Mouse (Mus musculus) midbrain, embryonic 13.5 days (tissue): ENCODE measurements at regions not wholly inside any gene's neighbourhood (a gene's known extent, or its start where the extent isn't known, plus 50 kb on each side); places are given as distances from the start of the nearest gene placed in this dataset.

ENCODE experiments used
- ATAC-seq: fragments of 200-750 bp; cut with Nextera tagmentation; 2 replicates; pipeline ENCODE4 v1.8.0; 2017; ENCODE audit warnings: mild to moderate bottlenecking, moderate TSS enrichment, moderate library complexity
- H3K27ac ChIP-seq: fragments of 300-500 bp; sonication (generic); 2 replicates; pipeline ENCODE4 v1.5.1; 2015; ENCODE audit warnings: inconsistent platforms, mild to moderate bottlenecking, moderate library complexity
- H3K27me3 ChIP-seq: fragments of 300-500 bp; sonication (generic); 2 replicates; pipeline ENCODE4 v1.6.1; 2015; ENCODE audit warnings: mild to moderate bottlenecking, inconsistent platforms
- H3K36me3 ChIP-seq: fragments of 300-500 bp; sonication (generic); 2 replicates; pipeline ENCODE4 v1.6.1; 2015; ENCODE audit warnings: mild to moderate bottlenecking, inconsistent platforms
- H3K4me1 ChIP-seq: fragments of 300-500 bp; sonication (generic); replicated peaks from 2 replicates; pipeline ENCODE4 v1.6.1; 2015; ENCODE audit warnings: inconsistent platforms
- H3K4me2 ChIP-seq: fragments of 300-500 bp; sonication (generic); replicated peaks from 2 replicates; pipeline ENCODE4 v1.6.1; 2015; ENCODE audit warnings: moderate library complexity, mild to moderate bottlenecking, inconsistent platforms
- H3K4me3 ChIP-seq: fragments of 300-500 bp; sonication (generic); replicated peaks from 2 replicates; pipeline ENCODE4 v1.5.1; 2015; ENCODE audit warnings: mild to moderate bottlenecking, inconsistent platforms
- H3K9ac ChIP-seq: fragments of 300-500 bp; sonication (generic); replicated peaks from 2 replicates; pipeline ENCODE4 v1.6.1; 2015; ENCODE audit warnings: mild to moderate bottlenecking, inconsistent platforms
- H3K9me3 ChIP-seq: fragments of 300-500 bp; sonication (generic); 2 replicates; pipeline ENCODE4 v1.6.1; 2016; ENCODE audit warnings: mild to moderate bottlenecking, inconsistent platforms
- WGBS: fragments of 180-500 bp; shearing (Covaris S2); methylation state at CpG from one replicate; pipeline ENCODE4 v1.1.7; 2015; 5-methylcytosine and 5-hydroxymethylcytosine counted together

- Histone ChIP-seq H3K9ac (no peak overlapping the region), H3K4me2 (no peak overlapping the region), H3K4me3 (no peak overlapping the region), H3K9me3 (no peaks in the 10 kb centered on the region), H3K4me1 (peaks cover 13% of the 10 kb centered on the region), H3K27me3 (no peaks in the 10 kb centered on the region), H3K36me3 (no peaks in the 10 kb centered on the region), H3K27ac (no peak overlapping the region)
- ATAC-seq = no peak
- WGBS = 81% methylated on average over 17 of the region's 17 CpGs
Measured at GRCm38 (mm10) chr10:21789847-21790530, 92.0 kb upstream of the Sgk1 start.

- Histone ChIP-seq H3K9me3 (no peaks in the 10 kb centered on the region), H3K4me2 (no peak overlapping the region), H3K4me1 (peaks cover 11% of the 10 kb centered on the region), H3K27ac (no peak overlapping the region), H3K36me3 (no peaks in the 10 kb centered on the region), H3K4me3 (no peak overlapping the region), H3K9ac (no peak overlapping the region), H3K27me3 (no peaks in the 10 kb centered on the region)
- 94% methylated on average over 3 of the region's 3 CpGs for WGBS
- ATAC-seq = no peak
Measured at GRCm38 (mm10) chr10:21790991-21791390, 91.0 kb upstream of the Sgk1 start.

GRCm38 (mm10) chr10:21792431-21792830 is 89.6 kb upstream of the Sgk1 start:
- H3K27me3 ChIP-seq = no peaks in the 10 kb centered on the region
- H3K36me3 ChIP-seq = no peaks in the 10 kb centered on the region
- peak; percentile 28; the same call in 1 of the 2 replicates for ATAC-seq
- H3K4me2 ChIP-seq = no peak overlapping the region
- H3K27ac ChIP-seq = no peak overlapping the region
- H3K4me1 ChIP-seq = peaks cover 11% of the 10 kb centered on the region
- H3K4me3 ChIP-seq = no peak overlapping the region
- no peaks in the 10 kb centered on the region for H3K9me3 ChIP-seq
- WGBS = 36% methylated on average over 10 of the region's 10 CpGs
- no peak overlapping the region for H3K9ac ChIP-seq

- Histone ChIP-seq H3K4me2 (no peak overlapping the region), H3K27ac (no peak overlapping the region), H3K9ac (no peak overlapping the region), H3K9me3 (no peaks in the 10 kb centered on the region), H3K36me3 (no peaks in the 10 kb centered on the region), H3K4me1 (peaks cover 11% of the 10 kb centered on the region), H3K27me3 (no peaks in the 10 kb centered on the region), H3K4me3 (no peak overlapping the region)
- 84% methylated on average over 11 of the region's 11 CpGs for WGBS
- ATAC-seq = no peak
Measured at GRCm38 (mm10) chr10:21793641-21794040, 88.3 kb upstream of the Sgk1 start.

- WGBS = 91% methylated on average over 4 of the region's 4 CpGs
- Histone ChIP-seq H3K4me3 (no peak overlapping the region), H3K4me2 (no peak overlapping the region), H3K36me3 (no peaks in the 10 kb centered on the region), H3K27ac (no peak overlapping the region), H3K4me1 (peaks cover 8% of the 10 kb centered on the region), H3K9ac (no peak overlapping the region), H3K27me3 (no peaks in the 10 kb centered on the region), H3K9me3 (no peaks in the 10 kb centered on the region)
- ATAC-seq = no peak
Measured at GRCm38 (mm10) chr10:21796386-21796785, 85.6 kb upstream of the Sgk1 start.

GRCm38 (mm10) chr10:21798103-21798502 is 83.9 kb upstream of the Sgk1 start:
- H3K9me3 ChIP-seq = no peaks in the 10 kb centered on the region
- H3K4me1 ChIP-seq = no peaks in the 10 kb centered on the region

GRCm38 (mm10) chr10:21801556-21801955 is 80.4 kb upstream of the Sgk1 start:
- Histone ChIP-seq H3K27me3 (no peaks in the 10 kb centered on the region), H3K4me1 (no peaks in the 10 kb centered on the region), H3K36me3 (no peaks in the 10 kb centered on the region), H3K4me3 (no peak overlapping the region), H3K27ac (no peak overlapping the region), H3K4me2 (no peak overlapping the region), H3K9me3 (no peaks in the 10 kb centered on the region), H3K9ac (no peak overlapping the region)
- ATAC-seq = no peak
- WGBS = 84% methylated on average over 5 of the region's 5 CpGs

More at GRCm38 (mm10) chr10:21798103-21798502, 83.9 kb upstream of the Sgk1 start:
- H3K9ac ChIP-seq = no peak overlapping the region
- H3K4me2 ChIP-seq = no peak overlapping the region
- ATAC-seq = no peak
- no peaks in the 10 kb centered on the region for H3K36me3 ChIP-seq
- no peak overlapping the region for H3K27ac ChIP-seq
- WGBS = 84% methylated on average over 6 of the region's 6 CpGs
- no peak overlapping the region for H3K4me3 ChIP-seq
- no peaks in the 10 kb centered on the region for H3K27me3 ChIP-seq

- H3K9me3 ChIP-seq = no peaks in the 10 kb centered on the region
- no peak overlapping the region for H3K4me3 ChIP-seq
- H3K27me3 ChIP-seq = no peaks in the 10 kb centered on the region
- ATAC-seq = no peak
- no peaks in the 10 kb centered on the region for H3K36me3 ChIP-seq
- no peaks in the 10 kb centered on the region for H3K4me1 ChIP-seq
- H3K4me2 ChIP-seq = no peak overlapping the region
- H3K9ac ChIP-seq = no peak overlapping the region
- H3K27ac ChIP-seq = no peak overlapping the region
Measured at GRCm38 (mm10) chr10:21803184-21803583, 78.8 kb upstream of the Sgk1 start.

GRCm38 (mm10) chr10:21804761-21805160 is 77.2 kb upstream of the Sgk1 start:
- ATAC-seq = no peak
- 89% methylated on average over 2 of the region's 2 CpGs for WGBS
- no peak overlapping the region for H3K4me3 ChIP-seq
- no peak overlapping the region for H3K4me2 ChIP-seq
- H3K27ac ChIP-seq = no peak overlapping the region
- no peaks in the 10 kb centered on the region for H3K27me3 ChIP-seq
- H3K9ac ChIP-seq = no peak overlapping the region
- H3K4me1 ChIP-seq = no peaks in the 10 kb centered on the region
- no peaks in the 10 kb centered on the region for H3K36me3 ChIP-seq
- no peaks in the 10 kb centered on the region for H3K9me3 ChIP-seq

- WGBS = 52% methylated on average over 6 of the region's 6 CpGs
- no peaks in the 10 kb centered on the region for H3K9me3 ChIP-seq
- H3K27ac ChIP-seq = no peak overlapping the region
- no peak overlapping the region for H3K4me3 ChIP-seq
- no peaks in the 10 kb centered on the region for H3K4me1 ChIP-seq
- H3K9ac ChIP-seq = no peak overlapping the region
- H3K27me3 ChIP-seq = no peaks in the 10 kb centered on the region
- ATAC-seq = no peak
- H3K36me3 ChIP-seq = no peaks in the 10 kb centered on the region
- H3K4me2 ChIP-seq = no peak overlapping the region
Measured at GRCm38 (mm10) chr10:21805606-21806005, 76.4 kb upstream of the Sgk1 start.

- ATAC-seq = no peak
- Histone ChIP-seq H3K36me3 (no peaks in the 10 kb centered on the region), H3K9me3 (no peaks in the 10 kb centered on the region), H3K4me3 (no peak overlapping the region), H3K4me2 (no peak overlapping the region), H3K27ac (no peak overlapping the region), H3K4me1 (no peaks in the 10 kb centered on the region), H3K9ac (no peak overlapping the region), H3K27me3 (no peaks in the 10 kb centered on the region)
- 90% methylated on average over 4 of the region's 4 CpGs for WGBS
Measured at GRCm38 (mm10) chr10:21806716-21807115, 75.3 kb upstream of the Sgk1 start.

- Histone ChIP-seq H3K9me3 (no peaks in the 10 kb centered on the region), H3K36me3 (no peaks in the 10 kb centered on the region), H3K27ac (peak overlapping the region; percentile 67), H3K27me3 (no peaks in the 10 kb centered on the region), H3K4me1 (peaks cover 17% of the 10 kb centered on the region), H3K9ac (no peak overlapping the region), H3K4me2 (no peak overlapping the region), H3K4me3 (no peak overlapping the region)
- ATAC-seq = no peak
- 82% methylated on average over 3 of the region's 3 CpGs for WGBS
Measured at GRCm38 (mm10) chr10:21819686-21820085, 62.3 kb upstream of the Sgk1 start.

GRCm38 (mm10) chr10:21821421-21821820 is 60.6 kb upstream of the Sgk1 start:
- no peaks in the 10 kb centered on the region for H3K36me3 ChIP-seq
- no peak overlapping the region for H3K27ac ChIP-seq
- peaks cover 23% of the 10 kb centered on the region for H3K4me1 ChIP-seq
- 74% methylated on average over 5 of the region's 5 CpGs for WGBS
- ATAC-seq = no peak
- no peaks in the 10 kb centered on the region for H3K27me3 ChIP-seq
- no peak overlapping the region for H3K4me2 ChIP-seq
- H3K9ac ChIP-seq = no peak overlapping the region
- H3K9me3 ChIP-seq = no peaks in the 10 kb centered on the region
- no peak overlapping the region for H3K4me3 ChIP-seq
